Mouse (Mus musculus): ENCODE results near the gene Crybb3. TPM values are rescaled to one million over a fixed set of nuclear protein-coding genes. Genes with fewer than 3 reads are reported as not detected.
"Not testable (repeated sequence)": the region's sequence is repeated elsewhere in the genome, so short reads cannot be mapped to it uniquely, and the experiment has no call there.

Gene Crybb3
- total RNA-seq (2022), result 1 to 10 TPM in 1 of 4 experiments, under 1 TPM in 1, not detected in 2; 0.53 to 2.6 TPM

DNA sequence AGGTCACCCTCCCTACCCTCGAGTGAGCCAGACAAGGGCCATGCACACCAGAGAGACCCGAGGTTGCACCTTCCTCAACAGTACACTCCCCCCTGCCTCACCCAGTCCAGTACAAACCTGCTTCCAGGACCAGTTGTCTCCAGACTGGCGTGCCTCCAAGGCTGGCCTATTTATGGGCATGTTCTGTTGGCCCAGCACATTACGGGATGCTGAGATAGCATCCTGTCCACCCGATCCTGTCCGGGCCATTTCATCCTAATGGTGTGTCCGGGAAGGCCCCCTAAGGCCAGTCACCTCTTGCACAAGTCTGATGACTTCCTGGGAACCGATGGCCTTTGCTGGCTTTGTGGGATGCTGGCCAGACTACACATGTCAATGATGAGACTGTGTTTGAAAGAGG, at the start of gene Crybb3:
TSS of gene Crybb3 (minus strand) at position 146 of the 400 bp plus-strand sequence.
- DNase-seq (ENCODE audit: low spot score in 2 of 2), result no peak

DNA sequence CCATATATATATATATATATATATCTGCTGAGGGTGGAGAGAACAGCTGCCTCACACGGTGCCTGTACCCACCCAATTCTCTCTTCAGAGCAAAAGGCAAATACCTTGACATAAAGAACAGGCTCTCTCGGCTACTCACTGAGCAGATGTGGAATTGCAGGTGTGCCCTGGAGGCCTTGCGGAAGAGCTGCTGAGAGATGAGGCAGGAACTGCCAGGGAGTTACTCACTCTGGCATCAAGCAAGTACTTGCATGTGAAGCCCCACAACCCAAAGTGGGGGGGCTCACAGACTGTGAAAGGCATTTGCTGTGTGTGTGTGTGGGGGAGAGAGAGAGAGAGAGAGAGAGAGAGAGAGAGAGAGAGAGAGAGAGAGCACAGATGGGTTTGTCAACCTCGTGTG, 47.0 kb upstream of the Crybb3 start:
- no peak for DNase-seq (ENCODE audit: low spot score in 2 of 2)

DNA sequence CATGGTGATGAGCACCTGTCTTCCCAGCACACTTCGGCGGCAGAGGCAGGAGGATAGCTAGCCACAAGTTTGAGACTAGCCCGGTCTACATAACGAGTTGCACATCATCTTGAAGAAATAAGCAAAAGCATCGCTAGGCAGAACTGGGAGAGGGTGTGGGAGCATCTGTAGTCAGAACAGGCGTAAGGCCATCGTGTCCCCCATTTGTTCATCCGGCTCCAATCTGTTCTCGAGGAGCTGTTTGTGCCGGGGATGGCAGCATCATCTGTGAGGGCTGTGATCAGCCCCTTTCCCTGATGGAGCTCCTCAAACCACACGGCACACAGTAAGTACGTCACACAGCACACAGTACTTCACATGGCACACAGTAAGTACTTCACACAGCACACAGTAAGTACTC, 45.1 kb upstream of the Crybb3 start:
- no peak for DNase-seq (ENCODE audit: low spot score in 2 of 2)

DNA sequence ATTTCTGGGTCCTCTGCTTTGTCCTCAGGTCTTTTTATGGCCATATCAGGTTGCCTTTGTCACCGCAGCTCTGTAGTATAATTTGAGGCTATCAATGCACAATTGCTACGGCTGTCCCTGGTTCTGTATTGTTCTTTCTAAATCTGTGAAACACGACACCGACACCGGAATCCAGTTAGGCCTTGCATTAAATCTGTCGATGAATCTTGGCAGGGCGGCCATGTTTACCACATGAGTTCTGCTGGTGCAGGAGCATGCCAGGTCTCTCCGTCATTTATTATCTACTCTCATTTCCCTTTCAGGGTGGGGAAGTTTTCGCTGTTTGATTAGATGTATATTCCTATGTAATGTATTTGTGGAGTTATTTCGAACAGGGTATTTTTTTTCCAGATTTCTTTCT, 42.3 kb upstream of the Crybb3 start:
- no peak for DNase-seq (ENCODE audit: low spot score in 2 of 2)

DNA sequence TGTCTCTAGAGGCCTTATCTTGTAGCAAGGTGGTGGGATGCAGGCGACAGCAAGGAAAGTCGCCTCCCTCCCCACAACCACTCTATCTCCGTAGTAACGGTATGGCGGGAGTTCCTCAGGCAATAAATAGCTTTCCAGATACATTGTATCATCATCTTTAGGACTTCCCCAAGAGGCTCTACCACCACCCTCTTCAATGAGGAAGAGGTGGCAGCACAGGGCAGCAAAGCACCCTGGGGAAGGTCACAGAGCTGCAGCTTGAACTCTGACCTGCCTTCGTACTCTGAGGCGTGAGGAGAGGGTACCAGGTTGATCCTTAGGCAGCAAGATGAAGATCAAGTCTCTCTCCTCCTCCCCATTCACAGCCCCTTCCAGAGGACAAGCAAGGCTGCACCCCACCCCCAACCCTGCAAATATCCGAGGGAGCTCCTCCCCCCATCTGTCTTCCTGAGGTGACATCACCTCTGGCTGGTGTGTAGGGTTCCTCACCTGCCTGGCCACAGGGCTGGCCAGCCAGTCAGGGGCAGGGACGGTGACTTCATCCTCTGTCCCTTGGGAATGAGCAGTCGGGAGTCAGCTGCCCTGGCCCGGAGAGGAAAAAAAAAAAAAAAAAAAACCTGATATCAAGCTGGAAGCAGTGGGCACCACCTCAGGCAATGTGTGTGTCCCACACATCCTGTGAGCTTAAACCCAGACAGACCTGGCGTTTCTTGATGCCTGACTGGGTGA, 41.1 kb upstream of the Crybb3 start:
- DNase-seq (ENCODE audit: low spot score in 2 of 2), result no peak

DNA sequence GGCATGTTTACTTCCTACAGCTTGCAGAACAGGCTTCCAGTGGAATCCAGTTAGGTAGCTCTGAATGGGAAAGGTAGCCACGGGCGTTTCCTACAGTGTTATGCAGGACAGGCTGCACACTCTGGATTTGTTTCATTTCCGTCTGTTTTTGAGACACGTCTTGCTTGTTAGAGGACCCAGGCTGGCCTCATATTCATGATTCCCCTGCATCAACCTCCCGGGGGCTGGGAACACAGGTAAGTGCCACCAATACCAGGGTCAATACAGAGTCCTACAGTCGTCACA, 40.1 kb upstream of the Crybb3 start:
- DNase-seq (ENCODE audit: low spot score in 2 of 2), result no peak

DNA sequence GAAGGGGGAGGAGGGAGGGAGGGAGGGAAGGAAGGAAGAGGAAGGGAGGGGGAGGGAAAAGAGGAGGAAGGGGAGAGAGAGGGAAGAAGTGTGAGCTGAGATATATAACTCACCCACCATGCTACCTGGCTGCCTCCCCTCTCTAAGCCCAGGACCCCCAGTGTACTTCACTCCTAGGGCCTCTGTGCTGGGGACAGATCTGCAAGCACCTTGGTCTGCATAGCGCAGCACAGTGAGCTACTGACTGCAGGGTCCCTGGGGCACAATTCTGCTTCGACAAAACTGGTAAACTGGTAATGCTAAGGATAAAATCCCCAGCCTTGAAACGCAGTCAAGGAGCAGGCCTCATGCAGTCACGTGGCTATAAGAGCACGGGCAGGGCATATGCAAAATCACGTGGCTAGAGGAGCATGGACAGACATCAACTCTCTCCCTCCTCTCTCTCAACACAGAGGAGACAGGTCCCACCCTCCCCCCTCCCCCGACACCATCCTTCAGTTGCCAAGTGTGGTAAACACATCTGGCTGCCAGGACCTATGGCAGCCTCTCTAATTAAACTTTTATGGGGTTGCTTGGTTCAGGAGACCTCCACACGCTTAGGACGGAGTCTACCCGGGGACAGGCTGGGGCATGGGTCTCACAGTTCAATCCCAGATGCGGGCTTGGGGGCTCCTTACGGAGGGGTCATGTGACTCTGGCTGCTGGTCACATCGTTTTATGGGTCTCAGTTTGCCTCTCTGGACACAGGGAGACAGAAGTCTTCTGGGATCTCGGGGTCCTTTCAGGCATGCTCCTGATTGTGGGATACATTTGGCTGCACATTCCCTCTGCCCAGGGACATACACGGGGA, 39.6 kb upstream of the Crybb3 start:
- no peak for DNase-seq (ENCODE audit: low spot score in 2 of 2)

DNA sequence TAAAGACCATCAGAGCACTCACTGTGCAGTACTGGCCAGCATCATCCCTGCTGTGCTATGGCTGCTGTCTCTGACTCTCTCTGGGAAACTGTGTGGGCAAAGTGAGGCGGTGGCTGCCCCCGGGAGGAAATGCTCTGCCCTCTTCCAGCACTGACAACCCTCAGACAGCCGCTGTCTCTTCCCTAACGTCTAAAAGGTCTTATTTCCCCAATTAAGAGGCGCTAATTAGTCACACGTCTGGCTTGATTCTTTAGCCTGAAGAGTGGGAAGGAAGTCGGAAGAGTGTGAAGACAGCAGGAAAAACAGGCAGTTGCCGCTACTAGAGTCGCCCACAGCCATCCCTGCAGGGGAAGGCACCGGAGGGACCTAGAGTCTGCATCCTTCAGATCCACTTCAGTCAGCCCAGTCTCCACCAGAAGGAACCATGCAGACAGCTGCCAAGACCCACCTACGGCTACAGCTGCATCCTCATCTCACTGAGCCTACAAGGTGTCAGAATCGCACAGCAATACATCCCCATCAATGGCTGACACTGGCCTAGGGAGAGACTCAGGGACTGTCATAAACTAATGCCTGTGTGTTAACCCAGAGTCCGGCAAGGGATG, 38.6 kb upstream of the Crybb3 start:
- DNase-seq (ENCODE audit: low spot score in 2 of 2), result peak in 1 of 2 experiments; percentile 91

DNA sequence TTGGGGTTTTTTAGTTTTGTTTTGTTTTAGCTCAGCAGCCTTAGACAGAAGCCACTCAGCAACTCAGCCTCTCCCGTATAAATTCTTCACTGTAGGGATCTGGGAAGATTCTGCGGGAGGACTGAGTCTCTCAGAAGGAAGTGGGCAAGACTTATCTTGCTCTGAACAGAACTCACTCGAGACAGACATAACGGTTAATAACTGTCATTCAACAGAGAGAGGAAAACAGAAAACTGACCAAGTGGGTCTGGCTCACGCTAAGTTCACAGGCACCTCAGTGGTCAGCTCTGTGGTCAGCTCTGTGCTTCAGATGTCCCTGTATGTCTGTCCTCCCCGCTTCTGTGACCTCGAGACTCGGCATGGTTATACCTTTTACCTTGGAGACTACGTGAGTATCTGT, 37.9 kb upstream of the Crybb3 start:
- no peak for DNase-seq (ENCODE audit: low spot score in 2 of 2)

DNA sequence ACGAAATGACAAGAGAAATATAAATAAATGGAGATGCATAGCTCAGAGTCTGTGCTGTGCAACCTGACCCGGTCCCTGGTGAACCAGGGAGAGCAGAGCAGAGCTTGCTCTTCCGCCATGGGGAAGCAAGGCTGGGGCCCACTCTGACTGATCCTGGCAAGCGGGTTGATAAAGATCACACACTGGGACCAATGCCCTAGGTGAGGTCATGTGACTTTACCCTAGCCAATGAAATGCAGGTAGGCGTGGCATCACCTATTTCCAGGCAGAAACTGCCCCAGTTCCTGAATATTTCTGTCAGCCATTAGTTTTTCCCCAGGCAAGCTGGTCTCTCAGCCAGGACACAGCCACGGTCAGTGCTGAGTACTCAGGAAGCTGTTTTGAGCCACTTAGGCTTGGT, 37.3 kb upstream of the Crybb3 start:
- no peak for DNase-seq (ENCODE audit: low spot score in 2 of 2)

DNA sequence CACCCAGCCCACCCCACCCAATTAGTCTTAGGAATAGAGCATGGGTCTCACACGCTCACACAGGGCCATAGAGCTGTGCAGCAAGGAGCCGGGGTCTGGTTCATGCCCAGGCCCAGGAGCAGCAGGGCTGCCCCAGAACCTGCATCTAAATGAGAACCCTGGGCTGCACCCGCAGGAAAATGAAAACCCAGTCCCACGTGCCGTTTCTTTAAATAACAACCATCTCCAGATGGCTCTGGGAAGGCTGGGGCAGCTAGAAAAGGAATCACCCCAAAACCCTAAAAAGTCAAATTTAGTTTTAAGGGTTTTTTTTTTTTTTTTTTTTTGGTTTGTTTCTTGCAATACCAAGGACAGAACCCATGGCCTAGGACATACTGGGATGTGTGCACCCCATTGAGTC, 36.0 kb upstream of the Crybb3 start:
- DNase-seq (ENCODE audit: low spot score in 2 of 2), result no peak

DNA sequence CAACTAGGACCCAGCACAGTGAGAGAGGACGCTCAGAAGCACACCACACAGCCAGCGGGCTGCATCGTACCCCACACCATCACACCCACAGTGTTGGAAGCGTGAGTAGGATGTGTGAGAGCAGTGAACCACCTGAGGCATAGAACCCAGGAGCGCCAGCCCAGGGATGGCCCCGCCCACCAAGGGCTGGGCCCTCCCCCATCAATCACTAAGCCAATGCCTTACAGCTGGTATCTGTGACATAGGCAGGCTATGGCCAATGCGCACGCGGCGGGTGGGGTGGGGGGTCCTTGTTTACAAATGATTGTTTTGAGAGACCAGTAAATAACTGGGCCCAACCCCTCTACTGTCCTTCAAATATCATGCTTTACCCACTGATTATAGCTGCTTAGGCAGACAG, 34.5 kb upstream of the Crybb3 start:
- DNase-seq (ENCODE audit: low spot score in 2 of 2), result no peak

DNA sequence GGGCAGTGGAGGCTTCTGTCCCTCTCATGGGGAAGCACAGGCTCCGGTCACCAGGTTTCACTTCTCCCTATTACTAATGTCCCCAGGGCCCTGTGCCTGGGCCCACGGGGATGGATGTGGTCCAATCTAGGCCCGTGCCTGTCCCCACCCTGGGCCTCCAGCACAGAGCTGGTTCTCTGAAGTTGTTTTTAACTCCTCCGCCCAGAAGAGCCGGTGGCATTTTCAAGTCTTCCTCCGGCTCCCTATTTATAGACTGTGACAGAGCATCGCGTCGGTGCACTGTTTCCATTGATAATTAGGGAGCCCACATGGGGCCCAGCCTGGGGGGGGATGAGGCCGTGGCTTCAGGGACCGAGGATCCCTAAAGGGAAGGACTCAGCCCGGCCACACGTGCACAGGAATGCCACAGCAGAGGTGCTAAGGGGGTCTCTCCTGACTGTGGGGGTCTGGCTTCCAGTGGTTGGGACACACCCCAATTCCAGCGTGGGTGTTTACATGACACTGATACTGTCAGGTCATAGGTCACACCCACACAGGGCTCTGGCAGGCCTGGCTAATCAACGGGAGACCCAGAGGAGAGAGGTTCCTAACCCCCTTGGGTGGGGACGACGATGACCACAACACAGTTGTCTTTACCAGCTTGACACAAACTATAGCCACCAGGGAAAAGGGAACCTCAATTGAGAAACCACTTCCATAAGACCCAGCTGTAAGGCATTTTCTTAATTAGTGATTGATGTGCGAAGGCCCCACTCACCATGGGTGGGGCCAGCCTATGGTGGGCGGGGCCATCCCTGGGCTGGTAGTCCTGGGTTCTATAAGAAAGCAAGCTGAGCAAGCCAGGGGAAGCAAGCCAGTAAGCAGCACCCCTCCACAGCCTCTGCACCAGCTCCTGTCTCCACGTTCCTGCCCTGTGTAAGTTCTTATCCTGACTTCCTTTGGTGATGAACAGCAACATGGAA, 33.2 kb upstream of the Crybb3 start:
- DNase-seq (ENCODE audit: low spot score in 2 of 2), result no peak

DNA sequence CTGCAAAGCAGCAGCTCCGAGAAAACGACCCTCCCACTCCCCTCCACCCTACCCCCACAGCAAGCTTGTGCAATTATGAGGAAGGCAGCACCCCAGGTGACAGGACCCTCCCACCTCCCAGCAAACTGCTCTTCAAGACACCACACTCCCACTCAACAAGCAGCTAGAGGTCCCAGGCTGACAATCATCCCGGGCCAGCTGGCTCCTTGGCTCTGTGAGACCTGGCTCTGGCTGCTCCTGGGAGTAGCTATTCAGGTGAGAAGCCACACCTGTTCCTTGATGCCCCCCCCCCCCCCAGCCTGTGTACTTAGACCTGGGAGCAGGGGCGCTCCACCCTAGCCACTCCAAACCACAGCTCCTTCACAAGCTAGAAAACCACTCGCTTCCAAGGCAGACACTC, 31.7 kb upstream of the Crybb3 start:
- DNase-seq (ENCODE audit: low spot score in 2 of 2), result no peak

DNA sequence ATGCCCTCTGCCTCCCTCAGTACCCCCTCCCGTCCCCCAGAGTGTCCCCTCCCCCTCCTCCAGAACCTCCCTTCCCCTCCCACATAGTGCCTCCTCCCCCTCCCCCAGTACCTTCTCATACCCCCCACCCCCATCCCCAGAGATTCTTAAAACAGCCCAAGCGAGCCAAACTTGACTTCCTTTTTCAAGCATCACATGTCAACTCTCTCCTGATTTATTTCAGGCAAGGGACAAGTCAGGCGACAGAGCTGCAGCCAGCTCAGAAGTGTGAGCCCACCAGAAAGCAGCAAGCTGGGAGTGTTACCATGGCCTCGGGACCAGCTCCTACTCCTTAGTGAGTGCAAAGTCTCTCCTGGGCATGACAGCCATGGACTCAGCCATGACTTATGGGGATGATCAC, 30.0 kb upstream of the Crybb3 start:
- no peak for DNase-seq (ENCODE audit: low spot score in 2 of 2)

DNA sequence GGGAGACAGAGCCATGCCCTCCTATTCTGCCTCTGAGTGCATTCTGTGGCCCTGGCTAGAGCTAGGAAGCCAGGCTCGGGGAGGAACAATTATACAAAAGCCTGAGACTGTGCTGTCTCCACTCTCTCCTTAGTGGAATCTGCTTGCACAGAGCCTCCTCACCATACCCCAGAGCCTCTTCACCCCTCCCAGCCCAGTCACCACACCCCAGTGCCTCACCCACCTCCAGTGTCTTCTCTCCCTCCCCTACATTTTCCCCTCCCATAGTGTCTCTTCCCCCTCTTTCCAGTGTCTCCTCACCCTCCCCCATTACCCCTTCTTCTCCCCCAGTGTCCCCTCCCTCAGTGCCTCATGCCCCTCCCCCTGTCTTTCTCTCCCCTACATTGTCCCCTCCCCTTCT, 29.5 kb upstream of the Crybb3 start:
- DNase-seq (ENCODE audit: low spot score in 2 of 2), result no peak

DNA sequence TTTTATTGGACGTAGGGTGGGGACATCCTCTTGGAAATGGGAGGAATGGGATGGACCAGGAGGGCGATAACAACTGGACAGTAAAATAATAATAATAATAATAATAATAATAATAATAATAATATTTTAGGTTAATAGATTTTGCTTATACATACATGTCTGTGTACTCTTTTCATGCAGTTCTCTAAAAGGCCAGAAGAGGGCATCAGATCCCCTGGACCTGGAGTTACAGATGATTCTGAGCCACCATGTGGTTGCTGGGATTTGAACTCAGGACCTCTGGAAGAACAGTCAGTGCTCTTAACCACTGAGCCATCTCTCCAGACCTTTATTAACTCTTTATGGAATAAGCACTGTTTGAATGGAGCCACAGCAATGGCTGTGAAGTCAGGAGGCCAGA, 28.3 kb upstream of the Crybb3 start:
- DNase-seq (ENCODE audit: low spot score in 2 of 2), result not testable (repeated sequence)

DNA sequence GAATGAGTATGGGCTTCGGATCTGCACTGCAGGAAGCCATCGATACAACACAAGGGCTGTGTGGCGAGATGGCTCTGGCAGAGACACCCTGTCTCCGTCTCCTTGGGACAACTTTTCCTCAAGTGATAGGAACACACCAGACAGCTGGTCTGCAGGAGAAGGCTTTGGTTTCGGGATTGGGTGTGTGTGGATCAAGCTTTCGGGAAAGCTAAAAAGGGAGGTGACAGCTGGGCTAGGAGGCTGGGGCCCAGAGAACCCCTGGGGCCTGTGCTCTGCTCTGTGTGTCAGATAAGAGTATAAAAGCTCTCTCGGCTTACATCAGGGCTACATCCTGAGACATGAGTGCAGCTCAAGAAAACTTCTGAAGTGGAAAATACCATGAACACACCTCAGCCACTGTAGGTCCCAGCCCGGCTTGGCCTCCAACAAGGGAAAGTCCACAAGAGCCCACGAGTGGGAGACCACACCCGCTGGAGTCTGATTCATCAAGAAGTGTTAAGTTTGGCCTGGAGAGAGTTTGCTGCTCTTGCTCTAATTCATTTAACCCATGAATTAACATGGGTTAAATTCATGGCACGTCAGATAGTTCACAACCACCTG, 26.9 kb upstream of the Crybb3 start:
- no peak for DNase-seq (ENCODE audit: low spot score in 2 of 2)

DNA sequence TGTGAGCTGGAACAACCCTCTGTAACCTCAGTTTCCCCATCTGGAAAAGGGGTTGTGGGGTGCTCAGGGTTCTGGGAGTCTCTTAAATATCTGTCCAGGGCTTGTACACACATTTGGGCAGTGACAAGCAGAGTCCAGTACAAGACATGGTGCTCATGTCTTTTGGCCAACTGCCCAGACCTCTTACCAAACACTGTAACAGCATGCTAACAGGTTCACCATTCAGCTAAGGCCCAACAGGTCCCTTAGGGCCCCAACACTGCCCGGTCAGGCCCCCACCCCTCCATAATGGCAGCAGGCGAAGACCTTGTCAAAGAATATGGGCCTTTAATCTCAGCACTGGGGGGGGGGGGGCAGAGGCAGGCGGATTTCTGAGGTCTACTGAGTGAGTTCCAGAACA, 26.3 kb upstream of the Crybb3 start:
- no peak for DNase-seq (ENCODE audit: low spot score in 2 of 2)

DNA sequence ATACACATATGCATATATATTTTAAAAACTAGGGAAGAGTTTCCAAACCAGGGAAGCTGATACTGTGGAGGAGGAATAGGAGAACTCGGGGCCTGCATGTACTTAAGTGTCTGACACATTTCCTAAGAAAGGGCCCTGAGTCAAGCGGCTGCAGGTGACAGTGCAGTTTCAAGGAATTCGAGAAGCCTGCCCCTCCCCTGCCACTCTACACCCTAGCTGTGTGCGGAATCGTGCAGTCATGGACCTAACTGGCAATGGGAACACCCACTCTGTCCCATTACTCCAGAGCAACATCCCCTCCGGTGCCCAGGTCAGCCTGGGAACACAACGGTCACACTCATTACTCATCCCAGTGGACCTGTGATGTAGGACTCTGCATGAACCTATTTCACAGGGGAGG, 25.2 kb upstream of the Crybb3 start:
- DNase-seq (ENCODE audit: low spot score in 2 of 2), result no peak

DNA sequence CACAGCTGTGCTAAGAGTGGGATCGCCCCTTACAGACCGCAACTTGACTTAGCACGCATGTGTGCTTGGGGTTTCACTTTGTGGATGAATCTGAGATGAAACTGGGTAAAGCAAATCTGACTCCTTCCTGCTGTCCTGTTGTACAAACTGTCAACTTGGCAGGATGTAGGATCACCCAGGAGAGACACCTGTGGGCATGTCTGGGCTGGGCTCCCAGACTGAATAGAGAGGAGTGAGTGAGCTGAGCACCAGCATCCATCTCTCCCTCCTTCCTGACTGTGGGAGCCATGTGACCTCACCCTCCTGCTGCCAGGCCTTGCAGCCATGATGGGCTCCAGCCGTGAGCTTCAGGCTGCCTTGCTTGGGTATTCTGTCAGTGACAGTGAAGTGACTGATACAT, 24.1 kb upstream of the Crybb3 start:
- DNase-seq (ENCODE audit: low spot score in 2 of 2), result no peak

Data from left cerebral cortex, adult 8-10 months (tissue).